Mouse (Mus musculus) liver, adult 2 months (tissue): ENCODE data around the gene Casp7.

ENCODE experiments used
- CTCF ChIP-seq: fragments of 200-500 bp; IDR thresholded peaks from 2 replicates; pipeline ENCODE4 v1.5.1; 2011; ENCODE audit warnings: low read depth, low read length, control low read depth
- POLR2A ChIP-seq: fragments of 200-500 bp; IDR thresholded peaks from 2 replicates; pipeline ENCODE4 v1.6.1; 2011; ENCODE audit warnings: low read length, control low read depth; ENCODE audit not compliant: insufficient read depth; ENCODE audit errors: extremely low read depth

- TF ChIP-seq POLR2A (no peak), CTCF (no peak)
Measured at GRCm38 (mm10) chr19:56433581-56433980, 36.7 kb downstream of the Casp7 start.
